ENCODE assay signal across 1 mouse cellular context in the genomic region with DNA sequence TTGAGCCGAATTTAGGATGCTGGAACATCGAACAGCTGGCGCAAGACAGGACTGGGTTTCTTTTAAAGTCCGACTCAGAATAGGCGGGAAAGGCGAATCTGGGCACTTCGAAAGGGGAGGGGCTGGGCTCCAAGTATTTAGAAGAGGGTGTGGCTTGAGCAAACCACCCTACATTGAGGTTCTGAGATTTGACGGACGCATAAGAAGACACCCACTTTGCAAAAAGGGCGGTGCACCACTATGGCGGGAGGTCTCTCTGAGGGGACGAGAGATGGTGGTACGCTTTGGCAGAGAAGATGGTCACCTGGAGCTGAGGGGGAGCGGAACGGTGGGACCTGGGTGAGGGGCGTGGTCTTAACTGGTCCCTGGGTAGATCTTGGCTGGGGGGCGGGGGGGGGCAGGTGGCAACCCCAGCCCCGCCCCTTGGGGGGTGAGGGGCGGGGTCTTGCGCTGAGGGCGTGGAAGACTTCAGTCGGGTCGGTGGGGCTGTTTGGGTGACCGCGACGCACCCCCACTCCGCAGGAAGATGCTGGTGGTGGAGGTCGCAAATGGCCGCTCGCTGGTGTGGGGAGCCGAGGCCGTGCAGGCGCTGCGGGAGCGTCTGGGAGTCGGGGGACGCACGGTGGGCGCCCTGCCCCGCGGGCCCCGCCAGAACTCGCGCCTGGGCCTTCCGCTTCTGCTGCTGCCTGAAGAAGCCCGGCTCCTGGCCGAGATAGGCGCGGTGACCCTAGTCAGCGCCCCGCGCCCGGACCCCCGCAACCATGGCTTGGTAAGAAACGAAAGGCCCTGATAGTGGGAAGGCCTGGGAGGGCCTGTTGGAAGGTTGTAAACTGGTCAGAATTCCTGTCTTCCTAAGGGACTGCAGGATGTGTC.
TF ChIP-seq lines count a peak whose summit lies in the region.

No protein-coding gene starts in this region.

TF ChIP-seq in ES-E14, 5 proteins besides CTCF, POLR2A, EP300 and RAD21:
- TF ChIP-seq MAFK (IDR thresholded peaks at IDR 0.05; ENCODE audit: insufficient read depth, low read depth, low read length) = no peak
- TF ChIP-seq CHD2 (IDR thresholded peaks at IDR 0.05; ENCODE audit: low read depth, low read length) = no peak
- no peak for TF ChIP-seq HCFC1 (IDR thresholded peaks at IDR 0.05; ENCODE audit: borderline replicate concordance, insufficient read depth, low read length)
TF ChIP-seq in ES-E14: peak in this region for 0.
